Mouse (Mus musculus) liver, embryonic 14.5 days (tissue): ENCODE results near the gene Jak2. TPM values are rescaled to one million over a fixed set of nuclear protein-coding genes. Genes with fewer than 3 reads are reported as not detected.

Experiments
- ATAC-seq: fragments of 200-750 bp; cut with Nextera tagmentation; 2 replicates; pipeline ENCODE4 v1.8.0; 2017; ENCODE audit warnings: moderate number of reproducible peaks, mild to moderate bottlenecking, moderate library complexity; ENCODE audit not compliant: insufficient read depth
- DNase-seq, 3 experiments: peaks; one replicate each; pipeline ENCODE4 v3.0.0-alpha.2; 2012 to 2013; ENCODE audit warnings: low read depth in 3 of 3, low spot score in 3 of 3
- H3K27ac ChIP-seq: fragments of 300-500 bp; sonication (generic); 2 replicates; pipeline ENCODE4 v1.5.1; 2014; ENCODE audit warnings: moderate library complexity, mild to moderate bottlenecking, control low read depth, inconsistent platforms
- H3K27me3 ChIP-seq: fragments of 300-500 bp; sonication (generic); 2 replicates; pipeline ENCODE4 v1.6.1; 2014; ENCODE audit warnings: mild to moderate bottlenecking, low read length, moderate library complexity; ENCODE audit not compliant: control insufficient read depth, insufficient read depth
- H3K36me3 ChIP-seq: fragments of 300-500 bp; sonication (generic); replicated peaks from 2 replicates; pipeline ENCODE4 v1.6.1; 2014; ENCODE audit warnings: low read depth; ENCODE audit not compliant: control insufficient read depth, insufficient read depth
- H3K4me1 ChIP-seq, 2 experiments: fragments of 200-500 bp in 1 of 2; fragments of 300-500 bp in 1 of 2; sonication (generic) in 1 of 2; replicated peaks; 2 replicates each; pipeline ENCODE4 v1.6.1; 2012 to 2014; ENCODE audit warnings: antibody characterized with exemption in 1 of 2, inconsistent platforms in 1 of 2, low read length in 1 of 2; ENCODE audit not compliant: control insufficient read depth in 2 of 2, insufficient read depth in 2 of 2
- H3K4me2 ChIP-seq: fragments of 300-500 bp; sonication (generic); 2 replicates; pipeline ENCODE4 v1.6.1; 2014; ENCODE audit warnings: low read depth, mild to moderate bottlenecking, control low read depth, moderate library complexity
- H3K4me3 ChIP-seq, 2 experiments: fragments of 200-500 bp in 1 of 2; fragments of 300-500 bp in 1 of 2; sonication (generic) in 1 of 2; 2 replicates each; pipeline ENCODE4 v1.5.1; 2012 to 2014; ENCODE audit warnings: low read depth in 2 of 2, low read length in 2 of 2, mild to moderate bottlenecking in 2 of 2, control low read depth in 1 of 2, inconsistent platforms in 1 of 2, moderate library complexity in 1 of 2; ENCODE audit not compliant: insufficient read depth in 1 of 2
- H3K9ac ChIP-seq: fragments of 300-500 bp; sonication (generic); replicated peaks from 2 replicates; pipeline ENCODE4 v1.6.1; 2014; ENCODE audit warnings: mild to moderate bottlenecking, control low read depth, moderate library complexity
- H3K9me3 ChIP-seq: fragments of 300-500 bp; sonication (generic); 2 replicates; pipeline ENCODE4 v1.6.1; 2016; ENCODE audit warnings: low read length, mixed read lengths; ENCODE audit not compliant: control insufficient read depth
- CTCF ChIP-seq: IDR thresholded peaks from 2 replicates; pipeline ENCODE4 v1.5.1; 2016; ENCODE audit warnings: antibody characterized with exemption, low read depth, control low read depth
- EP300 ChIP-seq: IDR thresholded peaks from 2 replicates; pipeline ENCODE4 v1.6.1; 2016; ENCODE audit warnings: antibody characterized with exemption, low read depth
- WGBS: fragments of 180-500 bp; shearing (Covaris S2); extraction: QIAGEN DNeasy Blood & Tissue Kit; methylation state at CpG from one replicate; pipeline ENCODE4 v1.1.7; 2014; ENCODE audit not compliant: insufficient replicate concordance; 5-methylcytosine and 5-hydroxymethylcytosine counted together
- polyA plus RNA-seq, 2 experiments: library from polyadenylated mRNA; depleted of rRNA in 1 of 2; stranded (reverse) in 1 of 2; unstranded in 1 of 2; fragments of >200 nt; fragmentation: Nextera tagmentation in 1 of 2; extraction: Ambion mirVana in 1 of 2; gene quantifications; 2 replicates each; pipeline versions ENCODE4 v1.2.1 to v1.2.3; 2012 to 2014

The Jak2 gene
- polyA plus RNA-seq, 2 experiments: 13.9 to 16.0 TPM

DNA sequence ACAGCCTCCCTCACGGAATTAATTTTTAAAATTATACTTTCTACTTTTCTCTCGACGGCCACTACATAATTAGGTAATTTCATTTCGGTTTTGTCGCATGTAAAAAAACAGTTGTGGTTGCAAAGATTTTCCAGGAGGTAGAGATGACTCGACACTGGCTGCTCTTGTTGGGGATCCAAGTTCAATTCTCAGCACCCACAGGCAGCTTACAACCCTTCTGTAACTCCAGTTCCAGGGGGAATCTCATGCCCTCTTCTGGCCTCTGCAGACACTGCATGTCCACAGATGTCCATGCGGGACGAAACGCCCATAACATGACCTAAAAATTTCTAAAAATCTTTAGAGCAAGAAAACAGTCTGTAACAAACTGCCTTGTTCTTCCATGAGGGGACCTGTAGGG is 41.3 kb upstream of the Jak2 start:
- H3K4me3 ChIP-seq: no peak overlapping the region
- no peaks in the 10 kb centered on the region for H3K36me3 ChIP-seq
- H3K9me3 ChIP-seq: no peaks in the 10 kb centered on the region
- WGBS: 89% methylated on average over 9 of the region's 9 CpGs
- ATAC-seq (no peak), DNase-seq (no peak)
- no peaks in the 10 kb centered on the region for H3K4me1 ChIP-seq
- no peak overlapping the region for H3K9ac ChIP-seq
- no peak overlapping the region for H3K4me2 ChIP-seq
- H3K27me3 ChIP-seq: no peaks in the 10 kb centered on the region
- TF ChIP-seq EP300 (no peak), CTCF (peak; percentile 44)
- no peak overlapping the region for H3K27ac ChIP-seq

- H3K4me2 ChIP-seq: no peak overlapping the region
- no peaks in the 10 kb centered on the region for H3K4me1 ChIP-seq
- DNase-seq (no peak), ATAC-seq (no peak)
- TF ChIP-seq CTCF: no peak
- no peak for TF ChIP-seq EP300
- H3K36me3 ChIP-seq: no peaks in the 10 kb centered on the region
- H3K27ac ChIP-seq: no peak overlapping the region
- WGBS: 60% methylated on average over 8 of the region's 8 CpGs
- no peak overlapping the region for H3K9ac ChIP-seq
- H3K9me3 ChIP-seq: no peaks in the 10 kb centered on the region
- H3K27me3 ChIP-seq: no peaks in the 10 kb centered on the region
- no peak overlapping the region for H3K4me3 ChIP-seq
These were observed 35.7 kb upstream of the Jak2 start for GRCm38 (mm10) chr19:29215811-29216509.

DNA sequence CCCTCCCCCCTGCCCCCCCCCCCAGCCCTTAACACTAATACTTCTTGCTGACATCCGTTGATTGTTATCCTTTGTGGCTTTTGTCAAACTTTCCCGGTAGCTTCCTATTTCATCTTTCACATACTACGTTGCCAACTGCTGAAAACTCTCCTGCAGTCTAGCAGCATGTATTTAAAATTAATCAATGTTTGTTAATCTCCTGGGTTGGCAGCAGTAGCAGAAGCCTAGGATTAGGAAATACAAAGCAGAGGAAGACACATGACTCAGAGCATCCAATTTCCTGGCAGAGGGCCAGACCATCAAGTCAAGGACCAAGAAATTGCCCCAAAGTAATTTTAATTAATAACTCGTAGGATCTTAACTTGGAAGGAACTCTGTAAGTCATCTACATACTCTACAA is 29.8 kb upstream of the Jak2 start:
- no peak for ATAC-seq
- Histone ChIP-seq H3K9me3 (no peaks in the 10 kb centered on the region), H3K4me2 (no peak overlapping the region), H3K4me3 (no peak overlapping the region), H3K27me3 (no peaks in the 10 kb centered on the region), H3K4me1 (no peaks in the 10 kb centered on the region), H3K27ac (no peak overlapping the region), H3K36me3 (no peaks in the 10 kb centered on the region), H3K9ac (no peak overlapping the region)
- no peak for TF ChIP-seq EP300
- no peak for TF ChIP-seq CTCF
- 28% methylated on average over 4 of the region's 4 CpGs for WGBS
- DNase-seq: no peak

GRCm38 (mm10) chr19:29224968-29225367 is 26.7 kb upstream of the Jak2 start:
- no peak for DNase-seq
- no peak for TF ChIP-seq CTCF
- no peak for TF ChIP-seq EP300
- ATAC-seq: no peak

GRCm38 (mm10) chr19:29226996-29227395 is 24.6 kb upstream of the Jak2 start:
- no peak overlapping the region for H3K4me3 ChIP-seq
- no peak overlapping the region for H3K9ac ChIP-seq
- TF ChIP-seq EP300 (no peak), CTCF (no peak)
- H3K27me3 ChIP-seq: no peaks in the 10 kb centered on the region
- DNase-seq (no peak), ATAC-seq (no peak)
- H3K4me2 ChIP-seq: no peak overlapping the region
- WGBS: 6% methylated on average over 1 of the region's 1 CpGs
- no peaks in the 10 kb centered on the region for H3K36me3 ChIP-seq
- H3K9me3 ChIP-seq: no peaks in the 10 kb centered on the region
- H3K4me1 ChIP-seq: peaks cover 7 to 9% of the 10 kb centered on the region in 2 experiments
- H3K27ac ChIP-seq: no peak overlapping the region

More at GRCm38 (mm10) chr19:29224968-29225367, 26.7 kb upstream of the Jak2 start:
- Histone ChIP-seq H3K4me3 (no peak overlapping the region), H3K4me1 (peaks cover 7 to 9% of the 10 kb centered on the region in 2 experiments), H3K9ac (no peak overlapping the region), H3K27ac (no peak overlapping the region), H3K36me3 (no peaks in the 10 kb centered on the region), H3K4me2 (no peak overlapping the region), H3K9me3 (no peaks in the 10 kb centered on the region), H3K27me3 (no peaks in the 10 kb centered on the region)
